Mouse (Mus musculus): Measurements from ENCODE around the gene Tmem205. TPM values are rescaled to one million over a fixed set of nuclear protein-coding genes. Genes with fewer than 3 reads are reported as not detected.

Tmem205 gene
- polyA plus RNA-seq, 1 experiment from 2014 or later = 58.8 TPM

DNA sequence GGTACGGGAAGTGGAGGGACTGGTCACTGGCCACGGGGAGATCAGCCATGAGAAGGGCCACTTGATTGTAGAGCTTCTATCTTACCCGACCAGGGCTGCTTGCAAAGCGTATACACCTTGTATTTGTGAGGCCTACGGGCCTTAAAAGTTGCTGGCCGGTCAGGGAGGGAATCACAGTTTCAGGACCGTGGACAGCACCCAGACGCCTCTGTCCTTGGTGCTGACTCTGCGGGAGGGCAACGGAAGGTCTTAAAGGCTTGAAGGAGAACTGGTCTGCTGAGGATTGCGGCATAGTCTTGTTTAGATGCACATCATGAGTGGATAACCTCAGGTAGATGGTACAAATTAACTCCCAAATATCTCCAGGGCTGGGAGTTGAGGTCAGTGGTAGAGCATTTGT, 23.0 kb upstream of the Tmem205 start:
- Histone ChIP-seq H3K36me3 (ENCODE audit: control insufficient read depth, insufficient read depth, low read length) (no peaks in the 10 kb centered on the region), H3K9ac (ENCODE audit: low read length) (no peak overlapping the region), H3K4me2 (ENCODE audit: low read depth, low read length) (no peak overlapping the region), H3K27me3 (ENCODE audit: control insufficient read depth, insufficient read depth, low read depth, low read length) (peaks cover 6% of the 10 kb centered on the region; the same call in 1 of the 2 replicates), H3K4me1 (replicated peaks; ENCODE audit: control insufficient read depth, insufficient read depth, low read length) (0 out of 2 replicates have a peak, but pooled peaks cover 2% of the 10 kb centered on the region), H3K4me3 (ENCODE audit: low read length) (no peak overlapping the region), H3K9me3 (ENCODE audit: control insufficient read depth, low read length) (no peaks in the 10 kb centered on the region), H3K27ac (ENCODE audit: low read length) (no peak overlapping the region)
- ATAC-seq (ENCODE audit: low read depth) = no peak
- WGBS = 14% methylated on average over 11 of the region's 11 CpGs

DNA sequence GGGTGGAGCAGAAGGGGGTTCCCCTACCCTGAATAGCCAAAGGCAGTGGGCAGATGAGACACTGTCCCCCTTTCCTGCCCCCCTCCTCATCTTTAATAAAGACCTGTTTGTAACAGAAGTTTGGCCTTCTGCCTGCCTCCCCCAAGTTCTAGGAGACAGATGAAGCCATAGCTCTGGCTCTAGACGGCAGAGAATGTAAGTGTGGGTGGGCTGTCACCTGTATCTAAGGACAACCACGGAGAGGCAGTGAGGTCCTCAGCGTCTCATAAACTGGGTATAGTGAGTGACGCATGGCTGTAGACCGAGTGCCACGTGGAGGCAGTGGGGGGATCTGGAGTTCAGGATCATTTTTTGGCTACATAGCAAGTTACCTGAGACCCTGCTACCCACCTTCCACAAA, 21.4 kb upstream of the Tmem205 start:
- Histone ChIP-seq H3K36me3 (ENCODE audit: control insufficient read depth, insufficient read depth, low read length) (no peaks in the 10 kb centered on the region), H3K4me1 (replicated peaks; ENCODE audit: control insufficient read depth, insufficient read depth, low read length) (no peaks in the 10 kb centered on the region), H3K27me3 (ENCODE audit: control insufficient read depth, insufficient read depth, low read depth, low read length) (peaks cover 6% of the 10 kb centered on the region; the same call in 1 of the 2 replicates), H3K9ac (ENCODE audit: low read length) (no peak overlapping the region), H3K4me2 (ENCODE audit: low read depth, low read length) (no peak overlapping the region), H3K27ac (ENCODE audit: low read length) (no peak overlapping the region), H3K4me3 (ENCODE audit: low read length) (no peak overlapping the region), H3K9me3 (ENCODE audit: control insufficient read depth, low read length) (no peaks in the 10 kb centered on the region)
- ATAC-seq (ENCODE audit: low read depth) = no peak
- 71% methylated on average over 6 of the region's 6 CpGs for WGBS

DNA sequence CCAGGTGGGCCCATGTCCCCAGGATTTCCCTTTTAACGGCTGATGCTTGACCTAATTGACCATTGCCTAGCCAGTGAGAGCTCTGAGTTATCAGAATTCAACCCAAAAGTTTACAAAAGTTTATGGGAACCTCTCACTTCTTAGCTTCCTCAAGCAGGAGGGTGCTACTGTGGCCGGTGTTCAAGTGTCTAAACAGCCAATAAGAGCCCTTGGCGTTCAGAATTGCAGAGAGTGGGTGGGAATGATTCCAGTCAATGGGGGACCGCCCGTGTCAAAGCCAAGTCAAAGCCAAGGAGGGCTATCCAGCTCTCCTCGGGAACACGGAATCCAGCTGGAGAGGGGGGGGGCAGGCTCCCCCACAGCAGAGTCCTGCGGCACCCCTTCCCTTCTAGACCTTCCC, 20.8 kb upstream of the Tmem205 start:
- Histone ChIP-seq H3K36me3 (ENCODE audit: control insufficient read depth, insufficient read depth, low read length) (no peaks in the 10 kb centered on the region), H3K4me2 (ENCODE audit: low read depth, low read length) (no peak overlapping the region), H3K4me3 (ENCODE audit: low read length) (no peak overlapping the region), H3K4me1 (replicated peaks; ENCODE audit: control insufficient read depth, insufficient read depth, low read length) (no peaks in the 10 kb centered on the region), H3K27ac (ENCODE audit: low read length) (no peak overlapping the region), H3K9me3 (ENCODE audit: control insufficient read depth, low read length) (no peaks in the 10 kb centered on the region), H3K27me3 (ENCODE audit: control insufficient read depth, insufficient read depth, low read depth, low read length) (peaks cover 6% of the 10 kb centered on the region; the same call in 1 of the 2 replicates), H3K9ac (ENCODE audit: low read length) (no peak overlapping the region)
- no peak for ATAC-seq (ENCODE audit: low read depth)
- WGBS = 56% methylated on average over 8 of the region's 8 CpGs

DNA sequence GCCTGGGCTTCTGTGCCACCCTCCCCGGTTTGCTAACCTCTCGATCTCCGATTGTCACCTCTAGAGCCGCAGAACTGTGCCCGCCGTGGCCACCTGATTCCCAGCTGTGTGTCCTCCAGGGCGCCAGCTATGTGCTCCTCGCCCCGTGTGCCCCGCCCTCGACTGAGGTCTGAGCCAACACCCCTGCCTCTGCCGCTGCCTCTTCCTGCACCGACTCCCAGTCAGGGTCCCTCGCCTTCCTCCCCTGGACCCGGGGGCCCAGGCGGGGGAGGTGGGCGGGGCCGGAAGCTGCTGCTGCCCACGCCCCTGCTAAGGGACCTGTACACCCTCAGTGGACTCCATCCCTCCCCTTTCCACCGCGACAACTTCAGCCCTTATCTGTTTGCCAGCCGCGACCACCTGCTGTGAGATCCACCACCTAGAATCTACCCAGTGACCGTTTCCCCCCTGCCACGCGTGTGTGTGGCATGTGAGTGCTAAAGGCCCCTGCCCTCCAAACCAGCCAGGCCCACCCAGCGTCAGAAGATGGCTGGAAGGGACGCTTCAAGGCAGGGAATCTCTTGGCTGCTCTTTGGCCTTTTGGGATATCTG, 20.3 kb upstream of the Tmem205 start:
- WGBS = 6% methylated on average over 28 of the region's 28 CpGs
- no peaks in the 10 kb centered on the region for H3K4me1 ChIP-seq (replicated peaks; ENCODE audit: control insufficient read depth, insufficient read depth, low read length)

DNA sequence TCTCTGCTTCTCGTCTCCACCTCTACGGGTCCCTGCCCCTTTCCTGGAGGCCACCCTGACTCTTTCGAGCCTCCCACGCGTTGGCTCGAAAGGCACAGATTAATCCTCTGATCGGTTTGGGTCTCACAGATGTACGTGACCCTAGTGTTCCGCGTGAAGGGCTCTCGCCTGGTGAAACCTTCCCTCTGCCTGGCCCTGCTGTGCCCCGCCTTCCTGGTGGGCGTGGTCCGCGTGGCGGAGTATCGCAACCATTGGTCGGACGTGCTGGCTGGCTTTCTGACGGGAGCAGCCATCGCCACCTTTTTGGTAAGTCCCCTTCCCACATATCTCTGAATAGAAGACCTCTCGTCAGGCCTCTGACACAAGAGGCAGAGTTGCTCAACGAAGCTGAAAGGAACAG, 16.9 kb upstream of the Tmem205 start:
- 16% methylated on average over 23 of the region's 23 CpGs for WGBS
- H3K27ac ChIP-seq (ENCODE audit: low read length) = no peak overlapping the region
- peaks cover 6% of the 10 kb centered on the region; the same call in 1 of the 2 replicates for H3K27me3 ChIP-seq (ENCODE audit: control insufficient read depth, insufficient read depth, low read depth, low read length)
- no peak overlapping the region for H3K9ac ChIP-seq (ENCODE audit: low read length)
- H3K9me3 ChIP-seq (ENCODE audit: control insufficient read depth, low read length) = no peaks in the 10 kb centered on the region
- H3K4me1 ChIP-seq (replicated peaks; ENCODE audit: control insufficient read depth, insufficient read depth, low read length) = no peaks in the 10 kb centered on the region
- no peaks in the 10 kb centered on the region for H3K36me3 ChIP-seq (ENCODE audit: control insufficient read depth, insufficient read depth, low read length)
- H3K4me3 ChIP-seq (ENCODE audit: low read length) = no peak overlapping the region
- 0 out of 2 replicates have a peak, but pooled peaks have one; percentile 13 for ATAC-seq (ENCODE audit: low read depth)
- no peak overlapping the region for H3K4me2 ChIP-seq (ENCODE audit: low read depth, low read length)

More for the DNA sequence above, 20.3 kb upstream of the Tmem205 start:
- peaks cover 6% of the 10 kb centered on the region; the same call in 1 of the 2 replicates for H3K27me3 ChIP-seq (ENCODE audit: control insufficient read depth, insufficient read depth, low read depth, low read length)
- H3K27ac ChIP-seq (ENCODE audit: low read length) = no peak overlapping the region
- H3K4me3 ChIP-seq (ENCODE audit: low read length) = no peak overlapping the region
- ATAC-seq (ENCODE audit: low read depth) = 0 out of 2 replicates have a peak, but pooled peaks have one; percentile 8
- H3K9ac ChIP-seq (ENCODE audit: low read length) = no peak overlapping the region
- no peaks in the 10 kb centered on the region for H3K36me3 ChIP-seq (ENCODE audit: control insufficient read depth, insufficient read depth, low read length)
- H3K9me3 ChIP-seq (ENCODE audit: control insufficient read depth, low read length) = no peaks in the 10 kb centered on the region
- H3K4me2 ChIP-seq (ENCODE audit: low read depth, low read length) = no peak overlapping the region

DNA sequence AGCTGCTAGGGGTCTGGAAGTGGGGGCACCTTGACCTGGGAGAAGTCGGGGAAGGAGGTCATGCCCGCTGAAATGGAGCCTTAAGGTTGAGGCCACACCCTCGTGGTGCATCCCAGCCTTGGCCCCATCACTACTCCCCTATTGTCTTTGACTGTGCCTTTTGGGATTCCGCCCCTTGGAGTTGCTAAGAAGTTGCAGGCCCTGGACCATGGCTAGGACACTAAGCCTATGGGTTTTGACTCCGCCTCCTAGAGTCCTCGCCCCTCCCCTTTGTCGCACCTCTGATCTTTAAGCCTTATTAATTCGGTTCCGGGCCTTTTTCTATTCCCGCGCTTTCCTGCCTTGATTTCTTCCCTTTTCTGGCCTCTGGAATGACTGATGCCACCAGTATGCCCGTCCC, 16.3 kb upstream of the Tmem205 start:
- H3K9ac ChIP-seq (ENCODE audit: low read length) = no peak overlapping the region

DNA sequence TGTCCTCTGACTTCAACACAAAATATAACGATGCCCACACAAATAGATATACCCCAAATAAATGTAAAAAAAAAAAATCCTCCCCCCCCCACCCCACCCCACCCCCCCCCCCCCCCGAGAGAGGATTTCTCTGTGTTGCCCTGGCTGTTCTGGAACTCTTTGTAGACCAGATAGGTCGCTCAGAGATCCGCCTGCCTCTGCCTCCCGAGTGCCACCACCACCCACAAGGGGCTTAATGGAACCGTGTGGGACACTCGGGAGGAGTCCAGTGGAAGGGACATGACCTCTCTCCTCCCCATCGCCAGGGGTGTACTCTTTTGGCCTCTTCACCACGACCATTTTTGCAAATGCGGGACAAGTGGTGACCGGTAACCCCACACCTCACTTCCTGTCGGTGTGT, 15.7 kb upstream of the Tmem205 start:
- WGBS = 70% methylated on average over 11 of the region's 12 CpGs
- Histone ChIP-seq H3K4me2 (ENCODE audit: low read depth, low read length) (no peak overlapping the region), H3K4me3 (ENCODE audit: low read length) (no peak overlapping the region), H3K4me1 (replicated peaks; ENCODE audit: control insufficient read depth, insufficient read depth, low read length) (no peaks in the 10 kb centered on the region), H3K27me3 (ENCODE audit: control insufficient read depth, insufficient read depth, low read depth, low read length) (peaks cover 3% of the 10 kb centered on the region; the same call in 1 of the 2 replicates), H3K9ac (ENCODE audit: low read length) (no peak overlapping the region), H3K27ac (ENCODE audit: low read length) (no peak overlapping the region), H3K36me3 (ENCODE audit: control insufficient read depth, insufficient read depth, low read length) (no peaks in the 10 kb centered on the region), H3K9me3 (ENCODE audit: control insufficient read depth, low read length) (no peaks in the 10 kb centered on the region)
- ATAC-seq (ENCODE audit: low read depth) = no peak

More for the DNA sequence above, 16.3 kb upstream of the Tmem205 start:
- Histone ChIP-seq H3K9me3 (ENCODE audit: control insufficient read depth, low read length) (no peaks in the 10 kb centered on the region), H3K27me3 (ENCODE audit: control insufficient read depth, insufficient read depth, low read depth, low read length) (peaks cover 6% of the 10 kb centered on the region; the same call in 1 of the 2 replicates), H3K27ac (ENCODE audit: low read length) (no peak overlapping the region), H3K4me1 (replicated peaks; ENCODE audit: control insufficient read depth, insufficient read depth, low read length) (no peaks in the 10 kb centered on the region), H3K4me2 (ENCODE audit: low read depth, low read length) (no peak overlapping the region), H3K36me3 (ENCODE audit: control insufficient read depth, insufficient read depth, low read length) (no peaks in the 10 kb centered on the region), H3K4me3 (ENCODE audit: low read length) (no peak overlapping the region)
- ATAC-seq (ENCODE audit: low read depth) = no peak
- 38% methylated on average over 12 of the region's 12 CpGs for WGBS

DNA sequence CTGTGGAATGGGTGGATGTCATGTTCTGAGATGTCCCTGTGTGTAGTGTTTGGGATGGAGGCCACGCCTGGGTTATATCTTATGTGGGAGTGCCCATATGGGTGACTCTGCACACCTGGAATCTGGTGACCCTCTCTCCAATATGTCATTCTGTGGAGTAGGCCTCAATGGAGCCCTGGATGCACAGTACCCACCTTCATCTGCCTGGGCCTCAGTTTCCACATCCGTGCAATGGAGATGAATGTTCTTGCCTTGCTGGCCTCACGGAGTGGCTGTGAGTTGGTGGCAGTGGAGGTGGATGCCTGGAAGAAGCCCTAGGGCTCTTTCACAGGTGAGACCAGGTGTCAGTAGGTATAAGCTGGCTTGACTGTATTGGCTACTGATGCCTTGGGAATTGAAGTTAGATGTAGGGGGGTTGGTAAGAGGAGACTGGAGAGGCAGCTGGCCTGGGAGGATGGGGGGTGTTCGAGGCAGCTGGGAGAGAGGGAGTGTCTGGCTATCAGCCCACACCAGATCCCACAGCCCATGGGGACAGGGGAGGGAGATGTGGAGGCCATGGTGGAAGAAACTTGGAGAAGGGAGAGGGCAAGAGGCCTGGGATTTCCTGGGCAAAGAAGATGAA, 11.0 kb upstream of the Tmem205 start:
- Histone ChIP-seq H3K27me3 (ENCODE audit: control insufficient read depth, insufficient read depth, low read depth, low read length) (no peaks in the 10 kb centered on the region), H3K9me3 (ENCODE audit: control insufficient read depth, low read length) (no peaks in the 10 kb centered on the region), H3K27ac (ENCODE audit: low read length) (no peak overlapping the region), H3K4me1 (replicated peaks; ENCODE audit: control insufficient read depth, insufficient read depth, low read length) (peaks cover 3% of the 10 kb centered on the region), H3K36me3 (ENCODE audit: control insufficient read depth, insufficient read depth, low read length) (no peaks in the 10 kb centered on the region), H3K9ac (ENCODE audit: low read length) (no peak overlapping the region), H3K4me3 (ENCODE audit: low read length) (no peak overlapping the region), H3K4me2 (ENCODE audit: low read depth, low read length) (no peak overlapping the region)
- WGBS = 81% methylated on average over 4 of the region's 4 CpGs
- ATAC-seq (ENCODE audit: low read depth) = no peak

DNA sequence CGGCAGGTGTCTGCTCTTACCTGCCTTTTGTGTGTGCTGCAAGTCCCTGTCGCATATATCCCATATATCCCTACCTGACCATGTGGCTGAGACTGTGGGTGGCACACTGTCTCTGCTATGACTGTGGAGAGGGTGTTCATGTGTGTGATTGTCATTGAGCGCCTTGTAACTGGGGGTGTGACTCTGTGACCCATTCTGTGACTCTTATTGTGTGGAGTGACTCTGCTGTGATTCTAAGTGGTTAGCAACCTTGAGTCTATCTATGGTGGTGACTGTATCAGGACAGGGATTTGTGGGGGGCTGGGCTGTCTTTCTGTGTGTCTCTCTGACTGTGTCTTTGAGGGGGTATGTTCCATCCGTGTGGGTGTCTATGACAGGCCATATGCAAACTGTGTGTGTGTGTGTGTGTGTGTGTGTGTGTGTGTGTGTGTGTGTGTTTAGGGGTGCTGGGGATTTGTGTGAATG, 10.4 kb upstream of the Tmem205 start:
- 71% methylated on average over 4 of the region's 4 CpGs for WGBS
- Histone ChIP-seq H3K36me3 (ENCODE audit: control insufficient read depth, insufficient read depth, low read length) (no peaks in the 10 kb centered on the region), H3K4me2 (ENCODE audit: low read depth, low read length) (peak overlapping the region; percentile 84), H3K4me1 (replicated peaks; ENCODE audit: control insufficient read depth, insufficient read depth, low read length) (peaks cover 3% of the 10 kb centered on the region), H3K27ac (ENCODE audit: low read length) (no peak overlapping the region), H3K9ac (ENCODE audit: low read length) (no peak overlapping the region), H3K9me3 (ENCODE audit: control insufficient read depth, low read length) (no peaks in the 10 kb centered on the region), H3K27me3 (ENCODE audit: control insufficient read depth, insufficient read depth, low read depth, low read length) (no peaks in the 10 kb centered on the region), H3K4me3 (ENCODE audit: low read length) (peak overlapping the region; percentile 63; the same call in 1 of the 2 replicates)
- no peak for ATAC-seq (ENCODE audit: low read depth)
